Mouse (Mus musculus): ENCODE results near the gene Klhdc1. TPM values are rescaled to one million over a fixed set of nuclear protein-coding genes. Genes with fewer than 3 reads are reported as not detected.

The Klhdc1 gene
- total and polyA plus RNA-seq, 3 experiments = 6.4 to 8.2 (median 7.2) TPM

DNA sequence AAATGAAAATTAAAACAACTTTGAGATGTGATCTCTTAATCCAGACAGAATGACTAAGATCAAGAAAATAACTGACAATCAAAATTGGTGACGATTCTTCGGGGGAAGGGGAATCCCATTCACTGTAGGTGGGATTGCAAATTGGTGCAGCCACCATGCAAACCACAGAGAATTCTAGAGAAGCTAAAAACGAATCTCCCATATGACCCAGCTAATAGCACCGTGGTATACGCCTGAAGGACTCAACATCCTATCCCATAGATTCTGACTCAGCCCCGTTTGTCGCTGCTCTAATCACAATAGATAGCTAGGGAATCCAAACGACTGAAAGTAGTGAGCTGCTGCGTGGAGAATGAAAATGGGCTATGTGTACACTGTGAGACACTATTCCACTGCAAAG is 47.7 kb downstream of the Klhdc1 start:
- no peaks in the 10 kb centered on the region for H3K9me3 ChIP-seq (replicated peaks; ENCODE audit: low read length)
- peak overlapping the region; percentile 63 for H3K4me2 ChIP-seq (ENCODE audit: insufficient read depth, low read depth, poor library complexity, severe bottlenecking)
- H3K27me3 ChIP-seq (replicated peaks) = no peaks in the 10 kb centered on the region
- H3K4me3 ChIP-seq (replicated peaks in 1 of 3; ENCODE audit: low read depth in 2 of 3, low read length in 2 of 3, poor library complexity in 1 of 3) = peak overlapping the region in 1 of 3 experiments; percentile 13
- no peaks in the 10 kb centered on the region for H3K79me2 ChIP-seq (replicated peaks; ENCODE audit: control insufficient read depth, extremely low read depth, insufficient read depth, poor library complexity, severe bottlenecking)
- H3K27ac ChIP-seq (ENCODE audit: insufficient read depth, low read depth) = 0 out of 2 replicates have a peak overlapping the region, but pooled peaks have one; percentile 11
- peak; percentile 70 for DNase-seq (ENCODE audit: extremely low read depth)
- no peaks in the 10 kb centered on the region for H3K36me3 ChIP-seq (replicated peaks in 1 of 2; ENCODE audit: control insufficient read depth in 1 of 2, insufficient read depth in 1 of 2, low read length in 1 of 2)
- in situ Hi-C loops (cut with MboI; ENCODE audit: low pct_ligation_motif_present, low pct_unique_long_range_greater_than_20kb, low sequenced_read_pairs) = no loop called here
- H3K4me1 ChIP-seq (ENCODE audit: control insufficient read depth in 1 of 2, insufficient read depth in 2 of 2) = peaks cover 23 to 54% of the 10 kb centered on the region in 2 experiments
- TF ChIP-seq CHD2 (IDR thresholded peaks at IDR 0.05; ENCODE audit: low read length) (no peak), ZMIZ1 (IDR thresholded peaks at IDR 0.05; ENCODE audit: low read depth, low read length) (no peak), USF1 (IDR thresholded peaks at IDR 0.05; ENCODE audit: low read depth, low read length) (no peak), MAX (IDR thresholded peaks at IDR 0.05; ENCODE audit: low read length) (no peak), MXI1 (IDR thresholded peaks at IDR 0.05; ENCODE audit: low read depth, low read length) (no peak), ZKSCAN1 (IDR thresholded peaks at IDR 0.05; ENCODE audit: borderline replicate concordance, low read depth, low read length) (no peak), TCF12 (IDR thresholded peaks at IDR 0.05; ENCODE audit: low read depth, low read length) (peak; percentile 42; the same call in 1 of the 2 replicates), RAD21 (IDR thresholded peaks at IDR 0.05; ENCODE audit: low read depth, low read length) (no peak), TBP (conservative IDR thresholded peaks at IDR 0.05; ENCODE audit: low read depth, low read length) (0 out of 2 replicates have a peak, but pooled peaks have one; percentile 54), USF2 (conservative IDR thresholded peaks at IDR 0.05; ENCODE audit: low read depth, low read length) (no peak), NELFE (IDR thresholded peaks at IDR 0.05; ENCODE audit: low read depth, low read length) (no peak), KAT2A (IDR thresholded peaks at IDR 0.05; ENCODE audit: insufficient replicate concordance, low read length) (no peak), SIN3A (IDR thresholded peaks at IDR 0.05; ENCODE audit: low read length) (peak; percentile 54), CTCF (conservative IDR thresholded peaks at IDR 0.05 in 1 of 2, IDR thresholded peaks at IDR 0.05 in 1 of 2; ENCODE audit: low read depth in 2 of 2, low read length in 2 of 2) (no peak), IRF4 (IDR thresholded peaks at IDR 0.05; ENCODE audit: low read depth, low read length) (peak; percentile 58), EP300 (IDR thresholded peaks at IDR 0.05; ENCODE audit: low read length) (peak; percentile 78), MYC (IDR thresholded peaks at IDR 0.05; ENCODE audit: low read depth, low read length) (no peak), BHLHE40 (IDR thresholded peaks at IDR 0.05; ENCODE audit: low read depth, low read length) (peak; percentile 45), PAX5 (IDR thresholded peaks at IDR 0.05; ENCODE audit: low read length) (no peak), ELF1 (IDR thresholded peaks at IDR 0.05; ENCODE audit: low read depth, low read length) (no peak), E2F4 (IDR thresholded peaks at IDR 0.05; ENCODE audit: insufficient replicate concordance, low read depth, low read length) (no peak), ETS1 (conservative IDR thresholded peaks at IDR 0.05; ENCODE audit: low read depth, low read length) (peak; percentile 79), JUND (conservative IDR thresholded peaks at IDR 0.05; ENCODE audit: low read depth, low read length) (peak; percentile 41; the same call in 1 of the 2 replicates), JUN (IDR thresholded peaks at IDR 0.05; ENCODE audit: insufficient read depth, low read depth, low read length) (no peak), POLR2A (IDR thresholded peaks at IDR 0.05; ENCODE audit: low read depth, low read length) (no peak), GABPA (IDR thresholded peaks at IDR 0.05; ENCODE audit: insufficient replicate concordance, low read depth, low read length) (no peak), ZC3H11A (IDR thresholded peaks at IDR 0.05; ENCODE audit: low read depth, low read length) (no peak), SMC3 (IDR thresholded peaks at IDR 0.05; ENCODE audit: low read depth, low read length) (no peak), POLR2AphosphoS2 (IDR thresholded peaks at IDR 0.05; ENCODE audit: low read depth, low read length) (no peak), MEF2A (IDR thresholded peaks at IDR 0.05; ENCODE audit: borderline replicate concordance, low read depth, low read length) (peak; percentile 77), CHD1 (IDR thresholded peaks at IDR 0.05; ENCODE audit: low read depth, low read length) (0 out of 2 replicates have a peak, but pooled peaks have one; percentile 77), MAZ (IDR thresholded peaks at IDR 0.05; ENCODE audit: low read depth, low read length) (0 out of 2 replicates have a peak, but pooled peaks have one; percentile 39), UBTF (IDR thresholded peaks at IDR 0.05; ENCODE audit: low read depth, low read length) (no peak), ZNF384 (IDR thresholded peaks at IDR 0.05; ENCODE audit: low read depth, low read length) (peak; percentile 22; the same call in 1 of the 2 replicates), MAFK (IDR thresholded peaks at IDR 0.05; ENCODE audit: insufficient replicate concordance, low read length) (0 out of 2 replicates have a peak, but pooled peaks have one; percentile 51), RCOR1 (conservative IDR thresholded peaks at IDR 0.05; ENCODE audit: low read depth, low read length) (no peak), HCFC1 (IDR thresholded peaks at IDR 0.05; ENCODE audit: low read depth, low read length) (0 out of 2 replicates have a peak, but pooled peaks have one; percentile 19), NRF1 (IDR thresholded peaks at IDR 0.05; ENCODE audit: low read depth, low read length) (no peak)
- dilution Hi-C loops (cut with MboI; ENCODE audit: extremely low pct_ligation_motif_present, extremely low pct_unique_long_range_greater_than_20kb, low sequenced_read_pairs) = no loop called here
- H3K9ac ChIP-seq (ENCODE audit: insufficient read depth, low read depth) = 0 out of 2 replicates have a peak overlapping the region, but pooled peaks have one; percentile 6
